Mouse (Mus musculus) adrenal gland, adult 8-10 months (tissue): ENCODE data around the gene Trp53. TPM values are rescaled to one million over a fixed set of nuclear protein-coding genes. Genes with fewer than 3 reads are reported as not detected.
"Not testable (repeated sequence)": the region's sequence is repeated elsewhere in the genome, so short reads cannot be mapped to it uniquely, and the experiment has no call there.

Source experiments
- DNase-seq: peaks from one replicate; pipeline ENCODE4 v3.0.0; 2022
- total RNA-seq, 4 experiments: library from RNA; stranded (reverse); gene quantifications; 2 replicates each; pipeline ENCODE4 v1.2.4; 2022

Gene Trp53
- total RNA-seq: 10 to 100 TPM; 57.6 to 71.1 (median 64.0) TPM

DNA sequence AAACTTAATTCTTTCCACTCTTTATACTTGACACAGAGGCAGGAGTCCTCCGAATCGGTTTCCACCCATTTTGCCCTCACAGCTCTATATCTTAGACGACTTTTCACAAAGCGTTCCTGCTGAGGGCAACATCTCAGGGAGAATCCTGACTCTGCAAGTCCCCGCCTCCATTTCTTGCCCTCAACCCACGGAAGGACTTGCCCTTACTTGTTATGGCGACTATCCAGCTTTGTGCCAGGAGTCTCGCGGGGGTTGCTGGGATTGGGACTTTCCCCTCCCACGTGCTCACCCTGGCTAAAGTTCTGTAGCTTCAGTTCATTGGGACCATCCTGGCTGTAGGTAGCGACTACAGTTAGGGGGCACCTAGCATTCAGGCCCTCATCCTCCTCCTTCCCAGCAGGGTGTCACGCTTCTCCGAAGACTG is at the start of gene Trp53, which contains the start of gene Wrap53:
Gene Trp53 (plus strand): TSS at position 269 of the 424 bp plus-strand sequence.
Gene Wrap53 (minus strand): TSS at position 165 of the 424 bp plus-strand sequence.
- DNase-seq: peak; percentile 92

DNA sequence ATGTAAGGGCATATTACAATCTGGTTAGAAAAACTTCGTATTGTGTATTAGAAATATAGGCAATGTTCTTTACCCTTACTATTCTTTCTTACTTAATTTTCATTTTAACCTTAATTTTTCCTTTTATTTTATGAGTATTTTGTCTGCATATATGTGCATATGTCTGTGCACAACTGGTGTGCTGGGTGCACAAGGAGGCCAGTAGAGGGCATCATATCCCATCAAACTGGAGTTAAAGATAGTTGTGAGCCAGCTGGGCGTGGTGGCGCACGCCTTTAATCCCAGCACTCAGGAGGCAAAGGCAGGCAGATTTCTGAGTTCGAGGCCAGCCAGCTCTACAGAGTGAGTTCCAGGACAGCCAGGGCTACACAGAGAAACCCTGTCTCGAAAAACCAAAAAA is 49.4 kb upstream of the Trp53 start:
- DNase-seq: not testable (repeated sequence)

GRCm38 (mm10) chr11:69532480-69533150 is 47.5 kb upstream of the Trp53 start:
- no peak for DNase-seq

GRCm38 (mm10) chr11:69534990-69535389 is 45.2 kb upstream of the Trp53 start:
- no peak for DNase-seq

DNA sequence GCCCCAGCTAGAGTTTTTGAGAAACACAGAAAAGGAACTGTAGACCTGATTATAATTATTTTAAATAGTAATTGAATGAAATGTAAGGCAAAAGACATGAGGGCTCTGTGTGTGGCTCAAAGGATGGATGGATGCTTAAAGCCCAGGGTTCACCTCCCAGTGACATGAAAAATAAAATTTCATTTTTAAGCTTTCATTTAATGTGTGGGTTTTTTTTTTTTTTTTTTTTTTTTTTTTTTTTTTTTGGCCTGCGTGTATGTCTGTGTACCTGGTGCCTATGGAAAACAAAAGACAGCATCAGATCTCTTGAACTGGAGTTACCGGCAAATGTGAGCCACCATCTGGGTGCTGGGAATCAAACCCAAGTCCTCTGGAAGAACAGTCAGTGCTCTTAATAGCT is 39.5 kb upstream of the Trp53 start:
- DNase-seq: no peak

DNA sequence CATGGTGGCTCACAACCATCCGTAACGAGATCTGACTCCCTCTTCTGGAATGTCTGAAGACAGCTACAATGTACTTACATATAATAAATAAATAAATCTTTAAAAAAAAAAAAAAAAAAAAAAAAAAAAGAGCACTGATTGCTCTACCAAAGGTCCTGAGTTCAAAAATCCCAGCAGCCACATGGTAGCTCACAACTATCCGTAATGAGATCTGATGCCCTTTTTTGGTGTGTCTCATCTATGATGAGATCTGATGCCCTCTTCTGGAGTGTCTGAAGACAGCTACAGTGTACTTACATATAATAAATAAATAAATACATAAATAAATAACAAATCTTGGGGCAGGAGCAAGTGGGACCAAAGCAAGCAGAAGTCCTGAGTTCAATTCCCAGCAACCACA is 38.4 kb upstream of the Trp53 start:
- not testable (repeated sequence) for DNase-seq

GRCm38 (mm10) chr11:69543598-69543997 is 36.6 kb upstream of the Trp53 start:
- no peak for DNase-seq

DNA sequence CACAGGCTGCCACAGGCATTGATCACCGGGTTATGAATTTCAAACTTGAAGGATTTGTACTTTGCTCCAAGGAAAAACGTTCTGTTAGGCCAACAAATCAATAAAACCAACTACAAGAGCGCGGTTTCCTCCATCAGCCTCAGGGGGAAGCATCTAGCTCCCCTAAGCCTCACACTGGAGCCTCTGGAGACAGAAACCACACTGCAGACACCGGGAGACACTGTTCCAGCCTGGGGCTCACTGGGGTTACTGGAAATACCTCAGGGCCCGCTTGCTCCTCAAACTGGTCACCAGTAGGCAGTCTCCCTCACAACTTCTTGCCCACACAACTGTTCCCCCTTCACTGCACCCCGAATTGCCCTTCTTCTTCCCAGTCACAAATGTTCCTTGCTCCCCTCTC is 34.2 kb upstream of the Trp53 start:
- DNase-seq: no peak

DNA sequence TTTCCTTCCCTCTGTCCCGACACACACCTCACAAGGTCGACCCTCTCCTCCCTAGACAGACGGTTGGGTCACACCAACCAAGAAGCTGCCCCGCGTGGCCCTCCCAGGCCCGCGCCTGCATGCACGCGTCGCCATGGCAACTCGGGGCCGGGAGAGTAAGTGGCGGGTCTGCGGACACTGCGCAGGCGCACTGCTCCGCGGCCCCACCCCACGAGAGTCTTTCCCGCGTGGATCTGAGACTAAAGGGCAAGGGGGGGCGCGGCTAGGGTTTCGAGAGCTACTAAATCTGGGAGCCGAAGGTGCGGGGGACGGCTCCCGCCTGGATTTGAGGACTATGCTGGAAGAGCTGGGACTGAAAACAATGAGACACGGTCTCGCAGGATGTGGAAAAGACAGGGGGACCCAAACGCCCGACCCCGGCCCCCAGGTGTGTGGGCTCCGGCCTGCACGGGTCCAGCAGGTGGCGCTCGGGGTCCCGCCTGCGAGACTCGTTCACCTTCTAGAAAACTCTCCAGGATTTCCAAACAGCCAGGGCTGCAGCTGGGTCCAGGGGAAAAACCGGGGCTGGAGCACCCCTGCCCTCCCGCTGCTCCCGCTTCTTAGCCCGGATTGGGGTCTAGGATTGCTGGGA is 33.6 kb upstream of the Trp53 start:
- DNase-seq: peak; percentile 53

DNA sequence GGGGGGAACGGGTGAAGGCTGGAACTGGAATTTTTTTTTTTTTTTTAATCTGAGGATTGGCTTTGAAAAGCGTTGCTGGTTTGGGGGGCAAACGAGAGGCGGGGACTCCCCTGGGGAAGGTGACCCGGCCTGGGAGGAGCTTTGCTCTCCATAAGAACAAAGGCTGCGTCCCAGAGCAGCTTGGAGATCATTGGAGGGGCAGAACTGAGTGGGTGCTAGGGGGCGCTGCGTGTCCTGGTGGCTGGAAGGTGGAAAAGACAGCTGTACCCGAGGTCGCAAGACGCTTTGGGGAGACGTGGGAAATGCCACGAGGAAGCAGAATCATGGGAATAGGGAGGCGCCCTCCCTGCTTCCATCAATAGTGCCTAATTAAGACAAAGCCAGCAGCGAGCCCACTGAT is 33.1 kb upstream of the Trp53 start:
- DNase-seq: no peak

GRCm38 (mm10) chr11:69549060-69549656 is 31.0 kb upstream of the Trp53 start, which contains the start of gene Dnah2:
TSS of gene Dnah2 (minus strand) at chr11:69549110.
- no peak for DNase-seq

- no peak for DNase-seq
Measured at GRCm38 (mm10) chr11:69551310-69551709, 28.8 kb upstream of the Trp53 start.

GRCm38 (mm10) chr11:69552622-69553340 is 27.4 kb upstream of the Trp53 start:
- DNase-seq: no peak

DNA sequence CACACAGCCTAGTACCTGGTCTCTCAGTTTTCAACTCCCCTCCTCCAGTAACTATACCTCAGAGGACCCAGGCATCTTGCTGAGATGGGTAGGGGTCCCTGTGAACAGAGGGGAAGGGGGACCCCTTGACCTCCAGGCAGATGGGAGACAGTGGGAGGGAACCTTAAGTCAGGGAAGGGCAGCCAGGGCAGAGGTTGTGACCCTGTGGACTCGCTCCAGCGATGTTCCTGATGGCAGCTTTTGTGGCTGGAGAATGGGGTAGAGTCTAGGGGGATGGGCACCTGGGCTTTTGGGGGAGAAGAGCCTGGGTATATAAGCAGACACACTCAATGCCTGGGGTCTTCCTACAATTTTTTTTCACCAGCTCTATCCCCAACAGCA is 26.8 kb upstream of the Trp53 start:
- no peak for DNase-seq

GRCm38 (mm10) chr11:69554539-69555140 is 25.5 kb upstream of the Trp53 start:
- DNase-seq: no peak

GRCm38 (mm10) chr11:69557381-69557958 is 22.7 kb upstream of the Trp53 start:
- DNase-seq: no peak

- no peak for DNase-seq
Measured at GRCm38 (mm10) chr11:69558756-69559155, 21.4 kb upstream of the Trp53 start.

DNA sequence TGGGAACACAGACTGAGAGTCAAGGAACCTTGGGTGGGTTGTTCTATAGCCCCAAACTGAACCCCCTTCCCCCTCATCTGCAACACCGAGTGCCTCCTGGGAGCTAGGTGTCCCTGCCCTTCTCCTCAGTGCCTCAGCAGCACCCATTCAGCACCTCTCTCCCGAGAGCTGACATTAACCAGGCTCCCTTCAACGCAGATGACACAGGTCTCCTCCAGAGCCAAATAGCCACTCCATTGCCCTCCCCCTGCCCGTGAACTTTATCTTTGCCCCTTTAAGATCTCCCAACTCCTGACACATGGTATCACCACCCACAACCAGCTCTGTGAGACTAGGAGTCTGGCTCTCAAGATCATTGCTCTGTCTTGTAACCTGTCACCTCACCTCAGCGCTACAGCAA is 21.0 kb upstream of the Trp53 start:
- DNase-seq: no peak

DNA sequence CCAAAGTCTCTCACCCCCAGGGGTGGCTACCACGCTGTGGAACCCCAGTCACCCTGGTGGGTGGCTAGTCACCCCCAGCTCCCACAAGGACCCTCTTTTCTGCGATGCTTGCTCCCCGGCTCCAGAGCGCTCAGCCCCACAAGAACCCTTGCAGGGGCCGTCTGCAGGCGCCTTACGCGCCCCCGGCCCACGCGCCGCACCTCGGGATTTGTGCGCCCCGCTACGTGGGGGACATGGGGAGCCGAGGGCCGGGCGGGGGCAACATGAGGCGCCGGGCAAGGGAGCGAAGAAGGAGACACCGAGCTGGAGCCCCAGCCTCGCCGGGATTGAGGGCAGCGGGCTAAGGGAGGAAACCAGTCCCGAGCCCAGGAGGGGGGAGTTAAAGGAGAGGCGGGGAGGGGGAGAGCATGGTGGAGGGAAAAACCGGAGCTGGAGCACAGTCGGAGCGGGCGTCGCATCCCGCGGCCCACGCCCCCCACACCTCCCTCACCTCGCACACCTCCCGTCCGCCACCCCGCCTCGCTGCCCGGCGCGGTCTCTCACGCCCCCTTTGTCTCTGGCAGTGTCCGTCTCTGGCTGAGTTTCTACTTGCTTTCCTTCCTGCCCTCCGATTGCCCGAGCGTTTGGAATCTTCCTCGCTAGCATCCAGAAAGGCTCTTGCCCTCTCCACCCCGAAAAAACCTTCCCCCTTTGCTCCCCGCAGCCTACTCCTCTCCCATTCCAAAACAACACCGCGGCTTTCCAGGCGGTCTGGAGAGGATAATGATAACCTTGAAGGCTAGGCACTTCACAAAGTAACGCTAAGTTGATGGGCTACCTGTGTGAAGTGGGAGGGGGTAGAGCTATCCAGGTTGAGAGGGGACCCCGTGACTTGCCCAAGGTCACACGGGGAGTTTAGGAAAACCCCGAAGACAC is 20.1 kb upstream of the Trp53 start, which contains the start of gene Efnb3:
Gene Efnb3 (minus strand): TSS at position 355 of the 915 bp plus-strand sequence.
- DNase-seq: no peak

DNA sequence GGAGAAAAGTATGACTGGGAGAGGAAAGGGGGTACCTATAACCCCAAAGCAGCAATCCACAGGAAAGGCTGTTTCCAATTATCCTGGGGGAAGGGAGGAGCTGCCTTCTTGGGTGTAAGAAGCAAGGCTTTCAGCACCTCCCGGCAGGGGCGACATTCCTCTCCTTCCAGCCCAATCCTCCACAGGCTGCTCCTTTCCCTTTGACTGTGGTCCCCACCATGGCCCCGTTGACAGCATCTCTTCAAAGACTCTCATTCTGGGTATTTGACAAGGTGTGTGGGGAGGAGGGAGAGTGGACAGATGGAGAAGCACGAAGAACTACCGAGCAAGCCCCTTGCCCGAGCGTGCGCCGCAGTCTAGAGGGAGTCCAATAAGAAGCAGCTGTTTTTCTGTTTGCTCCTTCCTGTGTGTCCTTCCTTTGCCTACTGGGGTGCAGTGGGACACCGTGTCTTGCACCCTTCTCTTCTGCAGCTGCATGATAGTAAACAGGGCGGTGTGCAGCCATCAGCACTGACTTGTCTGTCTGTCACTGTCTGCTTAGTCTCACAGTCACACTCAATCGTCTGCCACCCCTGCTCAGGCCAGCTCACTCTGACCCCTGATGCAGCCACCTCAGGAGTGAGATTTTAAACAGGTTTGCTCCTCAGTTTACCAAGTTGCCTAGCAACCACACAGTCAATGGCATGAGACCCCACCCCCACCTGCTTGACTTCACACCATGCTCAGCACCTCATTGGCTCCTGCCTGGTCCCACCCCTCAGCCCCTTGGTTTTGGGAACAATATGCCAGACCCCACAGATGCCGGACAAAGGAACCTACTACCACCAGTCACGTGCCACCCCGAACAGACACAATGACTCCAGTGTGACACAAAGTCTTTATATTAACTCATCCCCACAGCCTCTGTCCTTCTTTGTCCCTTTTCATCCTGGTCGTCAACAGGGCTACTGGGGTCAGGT is 19.0 kb upstream of the Trp53 start:
- no peak for DNase-seq
